Mouse (Mus musculus) lung, postnatal 0 days (tissue): Measurements from ENCODE around the gene Eaf1. TPM values are rescaled to one million over a fixed set of nuclear protein-coding genes. Genes with fewer than 3 reads are reported as not detected.
"Not testable (repeated sequence)": the region's sequence is repeated elsewhere in the genome, so short reads cannot be mapped to it uniquely, and the experiment has no call there.

Experiments
- ATAC-seq: fragments of 200-750 bp; cut with Nextera tagmentation; 2 replicates; pipeline ENCODE4 v1.8.0; 2017; ENCODE audit warnings: moderate library complexity
- DNase-seq: peaks from one replicate; pipeline ENCODE4 v3.0.0-alpha.2; 2016; ENCODE audit warnings: low spot score
- H3K27ac ChIP-seq: fragments of 300-500 bp; sonication (generic); 2 replicates; pipeline ENCODE4 v1.5.1; 2014; ENCODE audit warnings: antibody characterized with exemption, mild to moderate bottlenecking, low read length, mixed read lengths
- H3K27me3 ChIP-seq: fragments of 300-500 bp; sonication (generic); replicated peaks from 2 replicates; pipeline ENCODE4 v1.6.1; 2014; ENCODE audit warnings: low read length, mixed read lengths; ENCODE audit not compliant: insufficient read depth
- H3K36me3 ChIP-seq: fragments of 300-500 bp; sonication (generic); 2 replicates; pipeline ENCODE4 v1.6.1; 2014; ENCODE audit warnings: low read length, mixed read lengths; ENCODE audit not compliant: insufficient read depth
- H3K4me1 ChIP-seq: fragments of 300-500 bp; sonication (generic); 2 replicates; pipeline ENCODE4 v1.6.1; 2014; ENCODE audit warnings: antibody characterized with exemption, low read depth, low read length, mixed read lengths; ENCODE audit not compliant: insufficient read depth
- H3K4me2 ChIP-seq: fragments of 300-500 bp; sonication (generic); replicated peaks from 2 replicates; pipeline ENCODE4 v1.6.1; 2014; ENCODE audit warnings: low read depth, mild to moderate bottlenecking, low read length, moderate library complexity, mixed read lengths
- H3K4me3 ChIP-seq: fragments of 300-500 bp; sonication (generic); 2 replicates; pipeline ENCODE4 v1.5.1; 2014; ENCODE audit warnings: low read depth, low read length
- H3K9ac ChIP-seq: fragments of 300-500 bp; sonication (generic); replicated peaks from 2 replicates; pipeline ENCODE4 v1.6.1; 2014; ENCODE audit warnings: low read depth, mild to moderate bottlenecking
- H3K9me3 ChIP-seq: fragments of 300-500 bp; sonication (generic); 2 replicates; pipeline ENCODE4 v1.6.1; 2016; ENCODE audit warnings: low read length, mixed read lengths
- CTCF ChIP-seq: IDR thresholded peaks from 2 replicates; pipeline ENCODE4 v1.5.1; 2016; ENCODE audit warnings: antibody characterized with exemption, mild to moderate bottlenecking
- EP300 ChIP-seq: IDR thresholded peaks from 2 replicates; pipeline ENCODE4 v1.6.1; 2016; ENCODE audit warnings: antibody characterized with exemption, mild to moderate bottlenecking, control low read depth
- WGBS: fragments of 180-500 bp; shearing (Covaris S2); extraction: QIAGEN DNeasy Blood & Tissue Kit; methylation state at CpG from one replicate; pipeline ENCODE4 v1.1.7; 2014; 5-methylcytosine and 5-hydroxymethylcytosine counted together
- polyA plus RNA-seq: library from polyadenylated mRNA; unstranded; fragments of >200 nt; fragmentation: Nextera tagmentation; extraction: Ambion mirVana; gene quantifications from 2 replicates; pipeline ENCODE4 v1.2.1, GENCODE M21; 2015

Eaf1 gene
- polyA plus RNA-seq = 10.0 and 11.3 TPM in 2 replicates

GRCm38 (mm10) chr14:31494349-31494974 is at the start of gene Eaf1:
Gene Eaf1, plus strand, starts transcription at chr14:31494399.
- peaks cover 21% of the 10 kb centered on the region; the same call in 1 of the 2 replicates for H3K36me3 ChIP-seq
- TF ChIP-seq EP300 (0 out of 2 replicates have a peak, but pooled peaks have one; percentile 34), CTCF (no peak)
- H3K27me3 ChIP-seq = no peaks in the 10 kb centered on the region
- H3K4me1 ChIP-seq = peaks cover 11% of the 10 kb centered on the region; the same call in 1 of the 2 replicates
- H3K4me2 ChIP-seq = peak within 1 kb of the TSS; percentile 80
- DNase-seq (peak; percentile 82), ATAC-seq (peak; percentile 61)
- H3K9me3 ChIP-seq = no peaks in the 10 kb centered on the region
- WGBS = under 1% methylated on average over 37 of the region's 37 CpGs
- peak within 1 kb of the TSS; percentile 88 for H3K4me3 ChIP-seq
- H3K27ac ChIP-seq = peak within 1 kb of the TSS; percentile 92
- H3K9ac ChIP-seq = peak within 1 kb of the TSS; percentile 92

- Histone ChIP-seq H3K4me1 (no peaks in the 10 kb centered on the region), H3K27me3 (no peaks in the 10 kb centered on the region), H3K9ac (no peak overlapping the region), H3K4me3 (no peak overlapping the region), H3K9me3 (no peaks in the 10 kb centered on the region), H3K27ac (peak overlapping the region; percentile 40; the same call in 1 of the 2 replicates), H3K36me3 (no peaks in the 10 kb centered on the region), H3K4me2 (no peak overlapping the region)
- TF ChIP-seq CTCF = no peak
- no peak for TF ChIP-seq EP300
- WGBS = 34% methylated on average over 5 of the region's 5 CpGs
- DNase-seq (peak; percentile 55), ATAC-seq (peak; percentile 82)
These were observed 45.2 kb upstream of the Eaf1 start for GRCm38 (mm10) chr14:31448994-31449393.

GRCm38 (mm10) chr14:31453946-31454345 is 40.3 kb upstream of the Eaf1 start:
- not testable (repeated sequence) for H3K9me3 ChIP-seq, H3K4me2 ChIP-seq, H3K9ac ChIP-seq, H3K27me3 ChIP-seq, H3K4me1 ChIP-seq, DNase-seq, H3K4me3 ChIP-seq, H3K36me3 ChIP-seq, H3K27ac ChIP-seq, ATAC-seq
- WGBS = 84% methylated on average over 12 of the region's 12 CpGs

- TF ChIP-seq CTCF = peak; percentile 33
- no peak for TF ChIP-seq EP300
- Histone ChIP-seq H3K9me3 (no peaks in the 10 kb centered on the region), H3K27ac (no peak overlapping the region), H3K36me3 (no peaks in the 10 kb centered on the region), H3K4me3 (no peak overlapping the region), H3K9ac (no peak overlapping the region), H3K4me1 (no peaks in the 10 kb centered on the region), H3K4me2 (no peak overlapping the region), H3K27me3 (no peaks in the 10 kb centered on the region)
- WGBS = 80% methylated on average over 8 of the region's 8 CpGs
- no peak for DNase-seq
- no peak for ATAC-seq
These were observed 39.2 kb upstream of the Eaf1 start for GRCm38 (mm10) chr14:31454849-31455566.

- Histone ChIP-seq H3K27me3 (no peaks in the 10 kb centered on the region), H3K4me3 (no peak overlapping the region), H3K4me1 (no peaks in the 10 kb centered on the region), H3K27ac (no peak overlapping the region), H3K9ac (no peak overlapping the region), H3K4me2 (no peak overlapping the region), H3K36me3 (no peaks in the 10 kb centered on the region), H3K9me3 (no peaks in the 10 kb centered on the region)
- DNase-seq = no peak
- ATAC-seq = no peak
- TF ChIP-seq EP300 = no peak
- TF ChIP-seq CTCF = no peak
- 76% methylated on average over 6 of the region's 6 CpGs for WGBS
These were observed 38.0 kb upstream of the Eaf1 start for GRCm38 (mm10) chr14:31456064-31456721.

GRCm38 (mm10) chr14:31458006-31458405 is 36.2 kb upstream of the Eaf1 start:
- H3K4me3 ChIP-seq = no peak overlapping the region
- DNase-seq (peak; percentile 50), ATAC-seq (peak; percentile 56)
- H3K27ac ChIP-seq = no peak overlapping the region
- no peak overlapping the region for H3K9ac ChIP-seq
- WGBS = 82% methylated on average over 12 of the region's 12 CpGs
- H3K9me3 ChIP-seq = no peaks in the 10 kb centered on the region
- H3K4me2 ChIP-seq = no peak overlapping the region
- no peaks in the 10 kb centered on the region for H3K36me3 ChIP-seq
- no peak for TF ChIP-seq EP300
- no peak for TF ChIP-seq CTCF
- H3K4me1 ChIP-seq = no peaks in the 10 kb centered on the region
- H3K27me3 ChIP-seq = no peaks in the 10 kb centered on the region
